Mouse (Mus musculus) CD8-positive naive resting alpha-beta T cell, adult 2 months (primary cell): ENCODE results near the gene Fbxo45.
A peak's percentile ranks its signal among the peaks of the same experiment; 100 is the strongest.
"Not testable (repeated sequence)": the region's sequence is repeated elsewhere in the genome, so short reads cannot be mapped to it uniquely, and the experiment has no call there.

Experiments
- DNase-seq, 2 experiments: peaks; one replicate each; pipeline ENCODE4 v3.0.0; 2022; ENCODE audit warnings: low read depth in 2 of 2, low spot score in 2 of 2

Fbxo45 gene

DNA sequence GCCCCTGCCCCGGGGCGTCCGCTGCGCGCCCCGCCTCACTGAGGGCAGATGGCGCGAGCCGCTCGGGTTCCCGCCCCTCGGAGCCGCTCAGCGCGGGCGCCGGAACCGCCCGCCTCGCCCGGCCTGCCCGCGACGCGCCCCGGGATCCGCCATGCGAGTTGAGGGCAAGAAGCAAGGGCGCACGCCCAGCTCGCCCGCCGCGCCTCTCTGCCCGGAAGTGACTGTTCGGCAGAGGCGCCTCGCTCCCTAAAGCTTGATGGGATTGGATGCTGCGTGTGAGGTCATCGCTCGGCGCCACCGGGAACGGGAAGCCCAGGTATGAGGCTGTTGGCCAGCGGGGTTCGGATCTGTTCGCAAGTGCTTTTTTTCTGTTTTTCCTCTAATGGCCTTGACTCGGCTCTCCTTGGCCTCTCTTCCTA lies at the start of gene Fbxo45, which contains the start of gene Wdr53:
TSS of gene Fbxo45 (minus strand) at position 207 of the 419 bp plus-strand sequence.
TSS of gene Wdr53 (plus strand) at position 276 of the 419 bp plus-strand sequence.
- DNase-seq: peak; percentile 89 to 91

DNA sequence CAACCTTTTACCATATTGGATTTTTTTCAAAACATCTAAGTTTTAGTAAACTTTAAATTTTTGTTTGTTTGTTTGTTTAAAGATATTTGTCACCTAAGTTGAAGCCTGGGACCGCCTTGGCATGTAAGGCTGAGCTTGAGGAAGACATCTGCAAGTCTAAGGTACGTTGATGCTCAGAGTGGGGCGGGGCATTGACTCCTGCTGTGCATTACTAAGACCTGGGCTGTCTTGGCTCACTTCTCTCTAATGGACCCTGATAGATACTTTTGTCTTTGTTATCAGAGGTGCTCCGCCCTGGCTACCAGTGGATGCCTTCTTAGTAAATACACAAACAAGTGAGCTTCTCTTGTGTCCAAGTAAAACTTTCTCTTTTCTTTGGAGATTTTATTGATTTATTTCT lies 44.9 kb upstream of the Fbxo45 start:
- DNase-seq: no peak

DNA sequence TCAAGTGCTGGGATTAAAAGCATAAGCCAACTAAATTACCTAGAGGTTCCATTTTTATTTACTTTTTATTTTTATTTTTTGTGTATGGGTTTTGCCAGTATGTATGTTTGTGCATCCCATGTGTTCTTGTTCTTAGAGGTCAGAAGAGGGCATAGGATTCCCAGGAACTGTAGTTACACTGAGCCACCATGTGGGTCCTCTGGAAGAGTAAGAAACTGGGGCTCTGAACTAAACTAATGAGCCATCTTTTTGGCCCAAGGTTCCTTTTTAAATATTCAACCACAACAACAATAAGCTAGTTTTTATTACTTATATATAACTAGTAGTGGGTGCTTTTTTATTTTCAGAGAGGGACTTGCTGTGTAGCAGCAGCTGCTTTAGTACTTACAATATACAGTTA lies 35.6 kb upstream of the Fbxo45 start:
- no peak for DNase-seq

DNA sequence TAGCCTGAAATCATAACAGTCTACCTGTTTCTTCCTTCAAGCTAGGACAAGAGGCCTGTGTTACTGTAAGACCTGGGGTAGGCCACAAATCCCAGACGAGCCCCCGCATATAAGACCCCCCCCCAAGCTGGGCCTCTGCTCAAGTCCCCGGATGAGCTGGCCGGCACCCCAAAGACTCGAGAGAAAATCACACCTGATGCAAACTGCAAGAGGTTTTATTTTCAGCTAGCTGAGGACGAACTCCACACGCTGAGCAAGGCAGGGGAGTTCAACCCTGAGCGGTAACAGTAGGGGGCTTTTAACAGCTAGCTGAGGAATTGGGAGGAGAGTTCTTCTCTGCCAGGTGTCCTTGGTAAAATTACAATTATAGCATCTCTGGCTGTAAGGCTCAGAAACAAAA lies 33.3 kb upstream of the Fbxo45 start:
- no peak for DNase-seq

DNA sequence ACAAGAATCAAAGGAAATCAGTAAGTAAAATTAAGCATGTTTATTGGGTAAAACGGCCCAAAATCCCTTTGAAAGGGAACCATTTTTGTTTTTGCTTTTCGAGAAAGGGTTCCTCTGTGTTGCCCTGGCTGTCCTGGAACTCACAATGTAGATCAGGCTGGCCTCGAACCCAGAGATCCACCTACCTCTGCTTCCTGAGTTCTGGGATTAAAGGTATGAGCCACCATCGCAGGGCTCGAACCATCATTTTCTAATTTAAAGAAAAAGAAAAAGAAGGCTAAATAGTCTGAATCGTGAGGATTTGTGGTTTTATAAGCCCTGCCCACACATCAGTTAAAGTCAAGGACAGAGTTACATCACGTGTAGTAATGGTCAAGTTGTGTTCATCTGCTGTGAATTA lies 31.4 kb upstream of the Fbxo45 start:
- DNase-seq: no peak

DNA sequence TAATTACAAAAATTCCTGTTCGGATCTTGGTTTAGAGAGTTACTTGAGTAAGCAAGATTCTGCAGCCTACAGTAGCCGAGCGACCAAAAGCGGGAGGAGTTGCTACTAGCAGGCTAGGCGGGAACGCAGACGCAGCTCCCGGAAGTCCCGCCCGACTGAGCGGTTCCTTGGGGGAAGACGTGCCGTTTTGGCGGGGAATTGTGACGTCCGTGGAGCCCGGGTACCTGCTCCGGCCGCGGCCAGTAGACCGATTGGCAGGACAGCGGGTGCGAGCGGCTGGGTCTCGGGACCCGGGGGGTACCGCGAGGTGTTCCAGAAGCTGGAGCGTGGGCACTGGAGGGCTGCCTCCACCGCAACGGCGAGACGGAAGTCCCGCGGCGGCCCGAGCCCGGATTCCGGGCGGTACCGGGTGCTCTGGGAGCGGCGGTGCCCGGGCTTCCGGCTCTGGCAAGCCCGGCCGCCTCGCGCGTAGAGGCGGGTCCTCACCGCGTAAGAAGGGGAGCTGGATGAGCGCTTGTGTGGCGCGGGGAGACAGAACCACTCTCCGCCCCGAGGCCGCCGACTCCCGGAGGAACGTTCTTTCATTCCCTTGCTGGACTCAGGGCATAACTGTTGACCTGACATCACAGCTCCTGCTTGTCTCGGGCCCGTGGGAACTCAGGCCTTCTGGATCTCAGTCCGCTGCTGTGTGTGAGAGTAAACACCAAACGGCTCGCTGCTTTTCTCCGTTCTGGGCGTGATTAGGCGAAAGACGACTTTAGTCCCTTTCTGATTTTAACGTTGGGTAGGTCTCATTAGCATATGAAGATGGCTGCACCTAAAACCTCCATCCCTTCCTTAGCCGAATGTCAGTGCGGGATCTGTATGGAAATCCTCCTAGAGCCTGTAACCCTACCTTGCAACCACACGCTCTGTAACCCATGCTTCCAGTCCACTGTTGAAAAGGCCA lies 30.6 kb upstream of the Fbxo45 start, which contains the start of gene Rnf168:
TSS of gene Rnf168 (plus strand) at position 152 of the 949 bp plus-strand sequence.
- peak; percentile 74 to 76 for DNase-seq

DNA sequence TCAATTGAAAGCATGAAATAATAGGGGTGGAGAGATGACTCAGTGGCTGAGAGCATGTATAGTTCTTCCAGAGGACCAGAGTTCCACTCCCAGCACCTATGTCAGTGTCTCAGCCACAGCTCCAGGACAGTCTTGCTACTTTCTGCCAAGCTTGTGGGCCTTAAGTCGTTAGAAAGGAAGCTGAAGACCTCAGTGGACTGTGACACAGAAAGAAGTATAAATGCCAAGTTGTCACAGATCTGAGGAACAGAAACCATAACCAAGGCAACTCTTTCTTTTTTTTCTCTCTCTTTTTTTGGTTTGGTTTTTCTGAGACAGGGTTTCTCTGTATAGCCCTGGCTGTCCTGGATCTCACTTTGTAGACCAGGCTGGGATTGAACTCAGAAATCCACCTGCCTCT lies 28.9 kb upstream of the Fbxo45 start:
- DNase-seq: no peak

DNA sequence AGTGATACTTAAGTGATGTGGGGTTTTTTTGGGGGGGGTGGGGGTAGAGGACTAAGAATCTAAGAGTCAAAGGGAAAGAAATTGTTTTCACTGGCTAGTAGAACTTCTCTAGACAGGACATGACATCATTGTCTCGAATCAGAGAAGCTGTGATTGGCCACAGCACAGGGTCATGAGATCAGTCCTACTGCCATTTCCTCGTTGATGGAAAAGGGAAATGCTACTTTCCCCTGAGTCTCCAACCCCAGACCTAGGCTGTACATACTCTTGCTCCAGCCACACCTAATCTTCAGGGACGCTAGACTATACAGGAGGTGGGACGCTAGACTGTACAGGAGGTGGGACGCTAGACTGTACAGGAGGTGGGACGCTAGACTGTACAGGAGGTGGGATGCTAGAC lies 28.1 kb upstream of the Fbxo45 start:
- DNase-seq: no peak

DNA sequence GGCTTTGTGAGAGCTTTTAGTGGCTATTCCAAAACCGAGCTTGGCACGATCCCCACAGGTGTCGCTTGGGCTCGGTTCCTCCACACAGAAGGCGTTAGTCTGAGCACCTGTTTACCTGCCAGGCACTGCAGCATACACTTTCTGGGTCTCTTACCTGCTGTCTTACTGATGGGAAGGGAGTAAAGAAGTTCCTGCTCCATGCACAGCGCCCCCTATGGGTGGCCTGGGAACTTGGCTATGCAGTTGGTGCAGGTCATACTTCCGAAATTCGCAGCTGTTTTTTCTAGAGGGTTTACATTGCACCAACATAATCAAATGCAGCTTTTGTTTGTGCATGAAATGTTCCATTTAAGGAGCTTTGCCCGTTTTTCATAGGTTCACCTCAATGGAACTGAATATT lies 26.4 kb upstream of the Fbxo45 start:
- DNase-seq: peak; percentile 14 to 35

DNA sequence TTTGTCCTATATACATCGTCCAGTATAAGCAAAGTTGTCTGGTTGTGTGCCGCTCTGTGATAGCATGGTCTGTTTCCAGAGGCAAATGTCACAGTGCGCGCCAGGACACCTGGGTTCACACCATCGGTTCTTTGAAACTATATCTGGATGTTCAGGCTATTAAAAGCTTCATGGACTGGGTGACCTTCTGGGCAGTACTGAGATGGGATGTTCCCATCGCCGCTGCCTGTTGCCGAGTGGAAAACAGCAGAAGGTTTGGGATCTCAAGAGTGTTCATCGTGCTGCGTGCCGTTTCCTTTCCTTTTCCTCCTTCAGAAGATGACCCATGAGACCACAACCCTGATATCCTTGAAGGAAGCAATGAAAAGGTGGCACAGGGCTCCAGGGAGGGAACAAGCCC lies 24.3 kb upstream of the Fbxo45 start, which contains the start of gene Smco1:
TSS of gene Smco1 (plus strand) at position 178 of the 400 bp plus-strand sequence.
- no peak for DNase-seq

DNA sequence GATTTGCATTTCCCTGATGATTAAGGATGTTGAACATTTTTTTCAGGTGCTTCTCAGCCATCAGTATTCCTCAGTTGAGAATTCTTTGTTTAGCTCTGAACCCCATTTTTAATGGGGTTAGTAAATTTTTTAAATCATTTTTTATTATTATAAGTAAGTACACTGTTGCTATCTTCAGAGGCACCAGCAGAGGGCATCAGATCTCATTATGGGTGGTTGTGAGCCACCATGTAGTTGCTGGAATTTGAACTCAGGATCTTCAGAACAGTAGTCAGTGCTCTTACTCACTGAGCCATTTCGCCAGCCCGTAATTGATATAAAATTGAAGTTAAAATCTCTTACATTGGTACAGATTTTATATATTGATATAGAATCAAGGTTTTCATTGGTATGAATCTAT lies 17.3 kb upstream of the Fbxo45 start:
- DNase-seq: peak; percentile 15 to 30

DNA sequence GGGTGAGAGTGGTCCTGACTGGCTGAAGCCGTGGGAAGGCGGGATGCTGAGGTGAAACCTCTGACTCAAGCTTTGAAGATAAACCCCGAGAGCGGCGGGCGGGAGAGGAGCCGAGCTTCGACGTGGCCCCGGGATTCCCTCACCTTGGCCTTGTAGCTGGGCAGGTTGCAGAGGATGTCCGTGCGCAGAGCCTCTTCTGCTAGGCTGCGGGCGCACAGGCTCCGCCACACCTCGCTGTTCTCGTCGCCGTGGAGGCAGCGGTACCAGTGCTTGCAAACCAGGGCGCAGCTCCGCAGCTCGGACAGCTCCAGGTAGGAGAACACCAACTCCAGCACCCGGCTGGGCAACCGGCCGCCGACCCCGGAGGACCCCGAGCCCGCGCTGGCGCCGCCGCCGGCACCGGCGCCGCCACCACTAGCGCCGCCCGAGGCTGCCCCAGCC lies 587 bp downstream of the Fbxo45 start:
- peak; percentile 31 to 32 for DNase-seq

DNA sequence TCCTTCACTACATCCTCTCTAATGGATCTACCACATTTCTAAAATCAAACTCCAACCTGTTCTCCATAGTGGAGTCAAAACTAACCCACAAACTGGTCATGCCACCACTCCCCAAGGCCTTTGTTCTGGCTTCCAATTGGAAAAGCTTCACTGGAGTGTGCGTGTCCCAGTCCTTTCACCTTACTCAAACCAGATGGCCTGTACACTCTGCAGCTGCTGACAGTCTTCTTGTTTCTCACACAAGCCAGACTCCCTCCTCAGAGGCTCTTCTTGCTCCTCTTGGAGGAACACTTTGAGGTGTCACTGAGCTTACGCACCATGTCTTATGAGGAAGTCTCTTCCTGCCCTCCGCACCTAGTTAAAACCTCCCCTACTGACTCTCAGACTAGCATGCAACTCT lies 3.1 kb downstream of the Fbxo45 start:
- no peak for DNase-seq

DNA sequence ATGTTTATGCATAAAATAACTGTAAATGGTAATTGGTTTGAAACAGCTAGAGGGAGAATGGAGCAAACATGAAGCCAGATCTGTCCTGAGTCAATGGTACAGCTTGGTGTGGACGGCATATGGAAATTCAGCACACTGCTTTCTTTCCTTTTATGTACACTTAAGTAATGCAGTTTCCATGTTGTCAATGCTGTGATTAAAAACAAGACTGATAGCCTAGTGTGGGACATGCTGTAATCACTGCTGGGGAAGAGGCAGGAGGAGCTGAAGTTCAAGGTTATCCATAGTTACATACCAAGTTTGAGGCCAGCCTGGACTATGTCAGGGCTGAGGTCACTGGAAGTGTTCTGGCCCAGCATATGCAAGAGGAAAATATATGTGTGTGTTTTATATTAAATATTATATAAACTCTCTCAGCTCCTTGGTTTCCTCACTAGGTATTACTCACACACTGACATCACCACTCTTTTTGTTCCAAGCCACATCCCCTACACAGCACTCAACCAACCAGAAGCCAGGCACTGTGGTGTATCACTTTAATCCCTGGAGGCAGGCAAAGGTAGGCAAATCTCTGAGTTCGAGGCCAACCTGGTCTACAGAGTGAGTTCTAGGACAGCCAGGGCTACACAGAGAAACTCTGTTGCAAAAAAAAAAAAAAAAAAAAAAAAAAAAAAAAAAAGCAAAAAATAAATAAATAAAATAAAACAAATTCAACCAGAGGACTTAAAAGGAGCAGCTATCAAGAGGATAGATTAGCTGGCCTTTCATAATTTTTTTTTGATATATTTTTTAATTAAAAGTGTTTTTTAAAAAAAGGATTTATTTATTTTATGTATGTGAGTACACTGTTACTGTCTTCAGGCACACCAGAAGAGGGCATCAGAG lies 7.3 kb downstream of the Fbxo45 start:
- DNase-seq: no peak

DNA sequence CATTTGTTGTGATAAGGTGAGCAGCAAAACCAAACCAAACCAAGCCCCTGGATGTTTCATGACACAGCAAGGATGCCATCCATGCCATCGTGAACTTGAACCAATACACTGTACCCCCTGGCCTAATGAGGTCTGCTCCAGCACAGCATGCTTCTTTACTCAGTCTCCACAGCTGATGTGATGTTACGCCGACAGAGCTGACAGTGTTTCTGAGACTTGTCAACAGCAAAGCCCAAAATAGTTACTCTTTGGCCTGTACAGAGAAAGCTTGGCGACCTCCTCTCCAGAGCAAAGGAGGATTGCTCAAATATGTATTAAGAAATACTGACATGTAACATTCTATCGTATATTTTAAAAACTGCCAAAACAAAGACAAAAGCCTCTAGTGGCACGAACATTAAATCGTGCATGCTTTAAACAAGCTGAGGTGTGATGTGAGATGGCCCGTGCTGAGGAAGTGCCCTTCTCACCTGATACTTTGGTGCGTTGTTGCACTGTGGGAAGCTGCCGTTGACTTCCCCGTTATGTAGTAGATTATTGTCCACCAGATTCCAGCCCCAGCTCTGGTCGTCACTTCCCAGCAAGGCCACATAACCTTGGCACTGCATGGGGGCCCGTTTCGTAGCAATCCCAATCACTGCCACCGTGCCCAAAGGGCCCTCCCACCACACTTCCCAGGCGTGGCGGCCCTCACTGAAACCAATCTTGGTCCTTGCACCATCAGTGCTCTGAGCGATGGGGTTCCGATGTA lies 8.9 kb downstream of the Fbxo45 start:
- no peak for DNase-seq

DNA sequence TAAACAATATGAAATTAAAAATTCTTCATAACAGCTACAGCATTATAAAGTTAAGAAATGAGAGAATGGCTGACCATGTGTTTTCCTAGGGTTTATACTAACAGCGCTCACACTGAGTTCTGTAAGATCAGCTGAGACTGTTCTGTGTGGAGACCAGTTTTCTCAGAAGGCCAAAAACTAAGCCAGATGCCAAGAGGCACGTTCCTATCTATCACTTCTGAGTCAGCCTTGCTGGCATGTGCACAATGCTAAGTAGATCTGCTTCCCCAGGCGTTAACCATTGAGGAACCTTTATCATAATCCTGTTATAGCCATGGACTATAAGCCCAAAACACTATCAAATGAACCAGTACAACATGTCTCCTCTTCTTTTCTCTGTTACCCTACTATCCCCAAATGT lies 14.9 kb downstream of the Fbxo45 start:
- not testable (repeated sequence) for DNase-seq

DNA sequence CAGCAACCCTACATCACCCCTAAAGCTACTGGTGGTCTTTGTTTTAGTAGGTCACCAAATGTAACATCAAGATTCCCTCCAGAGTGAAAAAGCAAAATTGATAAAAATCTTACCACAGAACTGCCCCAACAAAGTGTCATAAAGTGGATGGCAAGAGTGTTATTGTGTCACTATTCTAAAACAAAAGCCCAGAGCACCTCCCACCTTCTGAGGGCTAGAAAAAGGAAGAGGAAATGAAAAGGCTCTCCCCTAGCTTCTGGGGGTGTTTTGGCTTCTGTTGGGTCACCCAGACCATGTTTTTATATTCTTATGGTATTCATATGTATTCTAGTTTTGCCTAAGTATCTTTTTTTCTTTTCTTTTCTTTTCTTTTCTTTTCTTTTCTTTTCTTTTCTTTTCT lies 24.6 kb downstream of the Fbxo45 start:
- no peak for DNase-seq

DNA sequence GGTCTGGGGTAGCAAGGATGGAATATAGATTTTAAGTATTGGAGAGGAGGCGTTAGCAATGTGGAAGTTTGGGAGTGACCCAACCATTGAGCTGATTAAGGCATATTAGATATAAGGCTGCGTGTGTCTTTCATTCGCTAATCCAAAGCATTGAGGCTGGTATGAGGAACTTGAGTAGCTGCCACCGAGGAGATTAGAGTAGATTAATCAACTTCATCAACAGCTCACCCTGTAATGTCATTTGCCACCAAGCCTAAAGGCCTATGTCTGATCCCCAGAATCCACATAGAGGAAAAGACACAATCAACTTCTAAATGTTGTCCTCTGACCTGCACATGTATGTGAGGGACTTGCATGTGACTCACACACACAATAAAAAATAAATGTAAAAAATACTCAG lies 25.2 kb downstream of the Fbxo45 start:
- DNase-seq: no peak

DNA sequence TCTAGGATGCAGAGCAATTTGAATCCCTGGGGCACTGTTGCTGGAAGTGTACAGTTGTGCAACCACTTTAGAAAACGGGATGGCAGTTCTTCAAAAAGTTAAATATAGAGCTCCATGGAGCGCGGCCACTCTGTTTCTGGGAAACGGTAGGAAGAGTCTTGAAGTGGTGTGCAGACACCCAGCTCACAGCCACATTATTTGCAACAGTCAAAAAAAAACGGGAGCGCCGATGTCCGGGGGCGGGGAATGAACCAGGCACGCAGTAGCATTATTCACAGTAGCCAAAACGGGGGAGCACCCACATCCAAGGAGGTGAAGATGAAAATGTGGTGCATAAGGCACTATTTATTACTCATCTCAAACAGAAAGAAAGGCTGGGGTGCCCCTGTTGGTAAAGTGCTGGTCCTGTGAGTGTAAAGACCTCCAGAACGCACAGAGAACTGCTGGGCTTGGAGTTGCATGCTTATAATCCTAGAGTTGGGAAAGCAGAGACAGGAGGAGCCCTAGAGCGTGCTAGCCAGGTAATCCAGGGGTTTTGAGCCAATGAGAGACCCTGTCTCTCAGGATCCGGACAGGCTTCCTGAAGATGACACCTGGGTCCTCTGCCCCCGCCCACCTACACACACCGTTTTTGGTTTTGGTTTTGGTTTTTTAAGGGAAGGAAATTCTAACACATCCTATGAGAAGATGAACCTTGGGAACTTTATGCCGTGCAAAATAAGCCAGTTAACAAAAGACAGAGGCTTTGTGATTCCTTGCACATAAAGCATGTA lies 32.0 kb downstream of the Fbxo45 start:
- DNase-seq: no peak

DNA sequence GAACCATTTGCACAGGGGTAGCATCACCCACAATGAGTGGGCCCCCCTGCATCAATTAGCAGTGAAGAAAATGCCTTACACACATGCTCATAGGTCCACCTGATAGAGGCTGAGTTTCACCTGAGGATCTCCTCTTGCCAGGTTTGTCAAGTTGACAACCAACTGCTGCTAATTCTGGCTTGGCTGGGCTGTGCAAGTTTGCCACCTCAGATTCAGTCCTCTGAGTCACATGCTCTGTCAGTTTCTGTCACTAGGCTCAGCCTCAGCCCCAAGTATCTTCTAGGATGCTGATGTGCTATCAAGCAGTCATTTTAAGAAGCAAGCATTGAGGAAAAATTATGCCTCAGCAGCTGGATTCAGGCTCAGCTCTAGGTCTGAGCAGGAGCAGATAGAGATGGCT lies 32.8 kb downstream of the Fbxo45 start:
- no peak for DNase-seq
